Mouse (Mus musculus): ENCODE measurements at regions not wholly inside any gene's neighbourhood (a gene's known extent, or its start where the extent isn't known, plus 50 kb on each side); places are given as distances from the start of the nearest gene placed in this dataset.

DNA sequence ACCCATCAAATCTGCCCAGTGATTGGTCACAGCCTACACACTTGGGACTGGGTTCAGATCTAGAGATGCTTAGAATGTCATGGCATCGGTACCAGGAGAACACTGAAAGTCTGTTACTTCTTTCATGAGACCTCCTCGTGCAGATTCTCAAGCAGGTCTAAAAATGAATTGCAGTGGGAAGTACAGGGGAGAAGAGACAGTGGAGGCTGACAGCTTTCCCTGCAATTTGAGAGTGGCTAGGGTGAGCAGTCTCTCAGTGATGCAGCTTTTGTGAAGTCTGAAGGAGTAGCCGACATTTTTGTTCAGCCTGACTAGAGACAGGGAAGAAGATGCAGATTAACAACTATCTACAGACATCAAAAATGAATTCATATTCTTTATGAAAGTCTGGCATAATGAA, 112.5 kb downstream of the Fam198b start:
- Histone ChIP-seq H3K4me2 (no peak overlapping the region), H3K27me3 (no peaks in the 10 kb centered on the region), H3K9ac (no peak overlapping the region), H3K4me3 (no peak overlapping the region), H3K36me3 (no peaks in the 10 kb centered on the region), H3K27ac (replicated peaks) (no peak overlapping the region), H3K4me1 (replicated peaks) (no peaks in the 10 kb centered on the region), H3K9me3 (no peaks in the 10 kb centered on the region)
- no peak for ATAC-seq (ENCODE audit: low FRiP score, low read depth)
- WGBS: 77% methylated on average over 3 of the region's 3 CpGs

GRCm38 (mm10) chr3:80002335-80002734, 118.0 kb downstream of the Fam198b start:
- no peak for ATAC-seq (ENCODE audit: low FRiP score, low read depth)
- 36% methylated on average over 6 of the region's 6 CpGs for WGBS

GRCm38 (mm10) chr3:80003300-80004090, 119.2 kb downstream of the Fam198b start:
- H3K9ac ChIP-seq: no peak overlapping the region
- no peak for ATAC-seq (ENCODE audit: low FRiP score, low read depth)
- H3K4me1 ChIP-seq (replicated peaks): no peaks in the 10 kb centered on the region; the same call in 1 of the 2 replicates
- H3K27me3 ChIP-seq: no peaks in the 10 kb centered on the region
- no peak overlapping the region for H3K4me2 ChIP-seq
- no peaks in the 10 kb centered on the region for H3K36me3 ChIP-seq
- H3K27ac ChIP-seq (replicated peaks): no peak overlapping the region
- 56% methylated on average over 5 of the region's 5 CpGs for WGBS
- no peaks in the 10 kb centered on the region for H3K9me3 ChIP-seq
- H3K4me3 ChIP-seq: no peak overlapping the region

More at GRCm38 (mm10) chr3:80002335-80002734, 118.0 kb downstream of the Fam198b start:
- Histone ChIP-seq H3K9me3 (no peaks in the 10 kb centered on the region), H3K27ac (replicated peaks) (no peak overlapping the region), H3K9ac (no peak overlapping the region), H3K4me3 (no peak overlapping the region), H3K36me3 (no peaks in the 10 kb centered on the region), H3K4me2 (no peak overlapping the region), H3K27me3 (no peaks in the 10 kb centered on the region), H3K4me1 (replicated peaks) (no peaks in the 10 kb centered on the region; the same call in 1 of the 2 replicates)

DNA sequence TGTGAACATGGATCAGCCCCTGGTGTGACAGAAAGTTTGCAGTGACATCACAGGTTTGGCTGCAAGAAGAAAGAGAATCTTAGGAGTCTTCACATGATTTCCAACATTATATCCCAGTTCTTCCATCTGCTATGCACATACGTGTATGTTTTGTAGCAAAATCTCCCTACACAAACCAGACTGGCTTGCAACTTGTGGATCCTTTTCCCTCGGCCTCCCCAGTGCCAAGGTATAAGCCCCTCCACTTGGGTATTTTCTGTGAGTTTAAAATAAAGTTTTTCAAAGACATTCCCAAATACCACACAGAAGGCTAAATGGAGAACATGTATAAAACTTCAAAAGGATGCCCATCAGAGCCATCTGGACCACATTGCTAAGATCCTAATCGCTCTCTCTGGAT, 120.2 kb downstream of the Fam198b start:
- Histone ChIP-seq H3K4me2 (no peak overlapping the region), H3K9ac (no peak overlapping the region), H3K9me3 (no peaks in the 10 kb centered on the region), H3K36me3 (no peaks in the 10 kb centered on the region), H3K27me3 (no peaks in the 10 kb centered on the region), H3K27ac (replicated peaks) (no peak overlapping the region), H3K4me1 (replicated peaks) (no peaks in the 10 kb centered on the region; the same call in 1 of the 2 replicates), H3K4me3 (no peak overlapping the region)
- WGBS: 92% methylated on average over 3 of the region's 3 CpGs
- ATAC-seq (ENCODE audit: low FRiP score, low read depth): no peak

DNA sequence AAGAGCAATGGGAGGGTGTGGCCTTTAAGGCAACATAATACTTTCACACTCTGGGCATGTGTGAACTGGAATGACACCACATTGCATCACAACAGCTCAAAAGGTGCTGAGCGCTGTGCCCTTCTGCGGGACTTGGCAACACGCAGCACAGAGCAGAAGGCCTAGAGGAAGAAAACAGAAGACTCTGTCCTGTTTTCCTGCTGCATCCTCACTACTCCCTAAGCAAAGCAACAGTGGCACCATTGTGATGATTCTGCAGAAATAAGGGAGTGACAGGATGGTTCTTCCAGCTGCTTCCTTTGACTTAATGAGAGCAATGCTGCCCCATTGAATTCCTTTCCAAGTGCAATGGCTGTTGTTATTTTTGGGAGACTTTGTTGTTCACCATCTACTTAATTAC, 120.6 kb downstream of the Fam198b start:
- H3K36me3 ChIP-seq: no peaks in the 10 kb centered on the region
- no peak overlapping the region for H3K9ac ChIP-seq
- no peak overlapping the region for H3K4me3 ChIP-seq
- no peak overlapping the region for H3K4me2 ChIP-seq
- no peaks in the 10 kb centered on the region; the same call in 1 of the 2 replicates for H3K4me1 ChIP-seq (replicated peaks)
- ATAC-seq (ENCODE audit: low FRiP score, low read depth): no peak
- no peaks in the 10 kb centered on the region for H3K9me3 ChIP-seq
- H3K27ac ChIP-seq (replicated peaks): no peak overlapping the region
- H3K27me3 ChIP-seq: no peaks in the 10 kb centered on the region
- 57% methylated on average over 3 of the region's 3 CpGs for WGBS

DNA sequence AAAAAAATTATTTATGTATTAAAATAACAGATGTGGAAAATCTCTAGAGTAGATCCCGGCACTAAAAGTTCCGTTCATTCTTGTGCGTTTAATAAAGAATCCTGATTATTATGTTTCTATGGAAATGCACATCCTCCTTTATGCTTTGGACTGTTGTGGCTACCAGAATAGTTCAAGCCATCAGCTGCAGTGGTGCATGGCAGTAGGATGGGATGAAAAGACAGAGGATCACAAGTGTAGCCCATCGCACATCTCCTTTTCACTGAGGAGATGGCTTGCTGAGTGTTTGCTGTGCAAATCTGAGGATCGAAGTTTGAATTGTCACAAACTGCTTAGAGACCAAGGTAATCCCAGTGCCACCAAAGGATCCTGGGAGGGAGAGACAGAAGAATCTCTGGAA, 121.0 kb downstream of the Fam198b start:
- Histone ChIP-seq H3K36me3 (no peaks in the 10 kb centered on the region), H3K9me3 (no peaks in the 10 kb centered on the region), H3K4me2 (no peak overlapping the region), H3K9ac (no peak overlapping the region), H3K27me3 (no peaks in the 10 kb centered on the region), H3K4me1 (replicated peaks) (no peaks in the 10 kb centered on the region; the same call in 1 of the 2 replicates), H3K27ac (replicated peaks) (no peak overlapping the region), H3K4me3 (no peak overlapping the region)
- no peak for ATAC-seq (ENCODE audit: low FRiP score, low read depth)
- WGBS: 88% methylated on average over 5 of the region's 5 CpGs

DNA sequence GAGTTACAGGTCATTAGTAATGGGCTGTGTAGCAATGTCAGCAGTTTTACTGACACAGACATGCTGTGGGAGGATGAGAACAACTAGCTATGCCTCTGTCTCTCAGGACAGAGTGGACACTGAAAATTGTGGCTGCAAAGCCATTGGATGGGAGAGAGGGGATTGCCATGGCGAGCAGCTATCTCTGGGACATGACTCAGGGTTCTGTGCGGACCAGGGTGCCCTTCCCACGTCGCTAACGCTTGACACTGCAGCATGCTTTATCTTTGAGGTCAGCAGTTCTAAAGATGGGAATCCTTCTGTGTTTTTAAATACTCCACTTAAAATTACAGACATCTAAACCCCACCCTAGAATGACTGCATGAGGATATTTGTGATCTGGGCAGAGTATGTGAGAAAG, 121.9 kb downstream of the Fam198b start:
- no peak for ATAC-seq (ENCODE audit: low FRiP score, low read depth)
- 78% methylated on average over 5 of the region's 5 CpGs for WGBS
- Histone ChIP-seq H3K9me3 (no peaks in the 10 kb centered on the region), H3K4me1 (replicated peaks) (no peaks in the 10 kb centered on the region; the same call in 1 of the 2 replicates), H3K4me3 (no peak overlapping the region), H3K9ac (no peak overlapping the region), H3K4me2 (no peak overlapping the region), H3K27ac (replicated peaks) (no peak overlapping the region), H3K36me3 (no peaks in the 10 kb centered on the region), H3K27me3 (no peaks in the 10 kb centered on the region)

- H3K27ac ChIP-seq (replicated peaks): no peak overlapping the region
- 69% methylated on average over 4 of the region's 4 CpGs for WGBS
- H3K4me1 ChIP-seq (replicated peaks): no peaks in the 10 kb centered on the region; the same call in 1 of the 2 replicates
Measured at GRCm38 (mm10) chr3:80007006-80007405, 122.7 kb downstream of the Fam198b start.

GRCm38 (mm10) chr3:80009275-80009674, 124.9 kb downstream of the Fam198b start:
- no peaks in the 10 kb centered on the region for H3K27me3 ChIP-seq
- H3K9me3 ChIP-seq: no peaks in the 10 kb centered on the region
- no peaks in the 10 kb centered on the region; the same call in 1 of the 2 replicates for H3K4me1 ChIP-seq (replicated peaks)
- ATAC-seq (ENCODE audit: low FRiP score, low read depth): no peak
- no peak overlapping the region for H3K4me2 ChIP-seq
- H3K27ac ChIP-seq (replicated peaks): no peak overlapping the region
- WGBS: 84% methylated on average over 1 of the region's 1 CpGs
- no peak overlapping the region for H3K4me3 ChIP-seq
- H3K9ac ChIP-seq: no peak overlapping the region
- no peaks in the 10 kb centered on the region for H3K36me3 ChIP-seq

More at GRCm38 (mm10) chr3:80007006-80007405, 122.7 kb downstream of the Fam198b start:
- H3K9me3 ChIP-seq: no peaks in the 10 kb centered on the region
- no peak overlapping the region for H3K9ac ChIP-seq
- no peaks in the 10 kb centered on the region for H3K36me3 ChIP-seq
- no peak for ATAC-seq (ENCODE audit: low FRiP score, low read depth)
- no peak overlapping the region for H3K4me2 ChIP-seq
- H3K4me3 ChIP-seq: no peak overlapping the region
- H3K27me3 ChIP-seq: no peaks in the 10 kb centered on the region

DNA sequence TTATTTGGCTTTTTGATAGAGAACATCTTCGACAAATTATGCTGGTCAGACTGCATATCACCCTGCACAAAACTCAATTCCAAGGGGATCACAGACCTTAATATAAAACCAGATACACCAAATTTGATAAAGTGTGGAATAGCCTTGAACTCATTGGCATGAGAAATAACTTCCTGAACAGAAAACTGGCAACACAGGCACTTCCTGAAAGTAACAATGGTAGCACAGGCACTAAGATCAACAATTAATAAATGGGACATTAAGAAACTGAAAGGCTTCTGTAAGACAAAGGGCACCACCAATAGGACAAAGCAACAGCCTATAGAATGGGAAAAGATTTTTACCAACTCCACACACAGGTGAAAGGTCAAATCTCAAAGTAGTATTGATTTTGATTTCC, 141.5 kb downstream of the Fam198b start:
- no peak overlapping the region for H3K4me3 ChIP-seq
- no peaks in the 10 kb centered on the region for H3K36me3 ChIP-seq
- 92% methylated on average over 1 of the region's 1 CpGs for WGBS
- no peaks in the 10 kb centered on the region for H3K27me3 ChIP-seq
- H3K9me3 ChIP-seq: no peaks in the 10 kb centered on the region
- no peak overlapping the region for H3K4me2 ChIP-seq
- no peak overlapping the region for H3K27ac ChIP-seq (replicated peaks)
- H3K9ac ChIP-seq: no peak overlapping the region
- no peak for ATAC-seq (ENCODE audit: low FRiP score, low read depth)
- H3K4me1 ChIP-seq (replicated peaks): no peaks in the 10 kb centered on the region

GRCm38 (mm10) chr3:80033071-80033470, 148.7 kb downstream of the Fam198b start:
- Histone ChIP-seq H3K4me3 (no peak overlapping the region), H3K27me3 (no peaks in the 10 kb centered on the region), H3K4me1 (replicated peaks) (no peaks in the 10 kb centered on the region), H3K9ac (no peak overlapping the region), H3K9me3 (no peaks in the 10 kb centered on the region), H3K27ac (replicated peaks) (no peak overlapping the region), H3K36me3 (no peaks in the 10 kb centered on the region), H3K4me2 (no peak overlapping the region)
- no peak for ATAC-seq (ENCODE audit: low FRiP score, low read depth)
- 81% methylated on average over 3 of the region's 3 CpGs for WGBS

DNA sequence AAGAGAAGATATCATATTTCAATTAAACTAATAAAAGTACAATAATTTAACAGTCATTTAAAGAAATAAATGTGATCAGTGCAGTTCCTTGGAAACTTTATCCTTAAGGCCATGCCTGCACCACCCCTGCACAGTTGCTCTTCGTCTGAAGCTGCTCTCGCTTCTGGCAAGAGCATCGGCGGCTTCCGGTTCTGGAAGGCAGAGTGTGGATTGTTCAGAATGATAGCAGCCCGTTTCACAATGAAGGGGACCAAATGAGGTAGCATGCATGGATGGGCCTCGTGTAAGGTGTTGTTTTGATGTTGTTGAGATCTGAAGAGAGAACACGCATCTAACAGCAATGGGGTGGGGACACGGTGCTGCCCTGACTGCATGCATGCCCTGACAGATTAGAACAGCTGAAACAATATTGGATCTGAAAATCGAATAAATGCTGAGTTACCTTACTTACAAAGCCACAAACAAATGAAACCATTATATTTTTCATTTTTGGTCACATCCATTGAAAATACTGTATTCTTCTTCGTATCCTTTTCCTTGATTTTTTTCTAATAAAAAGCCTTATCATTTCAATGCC, 154.3 kb downstream of the Fam198b start:
- Histone ChIP-seq H3K9ac (no peak overlapping the region), H3K9me3 (no peaks in the 10 kb centered on the region), H3K4me1 (replicated peaks) (no peaks in the 10 kb centered on the region), H3K4me2 (no peak overlapping the region), H3K4me3 (no peak overlapping the region), H3K27ac (replicated peaks) (no peak overlapping the region), H3K27me3 (no peaks in the 10 kb centered on the region), H3K36me3 (no peaks in the 10 kb centered on the region)
- ATAC-seq (ENCODE audit: low FRiP score, low read depth): no peak
- WGBS: 82% methylated on average over 11 of the region's 11 CpGs

All from hindbrain, embryonic 15.5 days (tissue).